Mouse (Mus musculus) neural tube, embryonic 15.5 days (tissue): ENCODE data around the gene Naa20. TPM values are rescaled to one million over a fixed set of nuclear protein-coding genes. Genes with fewer than 3 reads are reported as not detected.
A peak's percentile ranks its signal among the peaks of the same experiment; 100 is the strongest.

Experiments
- ATAC-seq: fragments of 200-750 bp; cut with Nextera tagmentation; 2 replicates; pipeline ENCODE4 v1.8.0; 2017; ENCODE audit warnings: mild to moderate bottlenecking, moderate TSS enrichment, moderate library complexity; ENCODE audit not compliant: low FRiP score
- H3K27ac ChIP-seq: fragments of 300-500 bp; sonication (generic); replicated peaks from 2 replicates; pipeline ENCODE4 v1.5.1; 2015; ENCODE audit warnings: mild to moderate bottlenecking, inconsistent platforms
- H3K27me3 ChIP-seq: fragments of 300-500 bp; sonication (generic); replicated peaks from 2 replicates; pipeline ENCODE4 v1.6.1; 2015; ENCODE audit warnings: inconsistent platforms
- H3K36me3 ChIP-seq: fragments of 300-500 bp; sonication (generic); 2 replicates; pipeline ENCODE4 v1.6.1; 2015; ENCODE audit warnings: inconsistent platforms
- H3K4me1 ChIP-seq: fragments of 300-500 bp; sonication (generic); 2 replicates; pipeline ENCODE4 v1.6.1; 2015; ENCODE audit warnings: inconsistent platforms
- H3K4me2 ChIP-seq: fragments of 300-500 bp; sonication (generic); 2 replicates; pipeline ENCODE4 v1.6.1; 2015; ENCODE audit warnings: inconsistent platforms, mild to moderate bottlenecking, moderate library complexity
- H3K4me3 ChIP-seq: fragments of 300-500 bp; sonication (generic); replicated peaks from 2 replicates; pipeline ENCODE4 v1.5.1; 2015; ENCODE audit warnings: mild to moderate bottlenecking, inconsistent platforms
- H3K9ac ChIP-seq: fragments of 300-500 bp; sonication (generic); replicated peaks from 2 replicates; pipeline ENCODE4 v1.6.1; 2015; ENCODE audit warnings: mild to moderate bottlenecking, inconsistent platforms
- H3K9me3 ChIP-seq: fragments of 300-500 bp; sonication (generic); replicated peaks from 2 replicates; pipeline ENCODE4 v1.6.1; 2016; ENCODE audit warnings: inconsistent platforms
- WGBS: fragments of 180-500 bp; shearing (Covaris S2); methylation state at CpG from one replicate; pipeline ENCODE4 v1.1.7; 2015; ENCODE audit warnings: mixed read lengths; 5-methylcytosine and 5-hydroxymethylcytosine counted together
- polyA plus RNA-seq: library from polyadenylated mRNA; unstranded; fragments of >200 nt; fragmentation: Nextera tagmentation; extraction: Ambion mirVana; gene quantifications from 2 replicates; pipeline ENCODE4 v1.2.1, GENCODE M21; 2015

Naa20 gene
- polyA plus RNA-seq, 1 experiment from 2014 or later, result 130 TPM

GRCm38 (mm10) chr2:145920941-145921650, 19.2 kb downstream of the Naa20 start:
- H3K9me3 ChIP-seq, result no peaks in the 10 kb centered on the region
- H3K4me3 ChIP-seq, result no peak overlapping the region
- H3K4me1 ChIP-seq, result no peaks in the 10 kb centered on the region
- 95% methylated on average over 8 of the region's 8 CpGs for WGBS
- H3K27me3 ChIP-seq, result no peaks in the 10 kb centered on the region
- H3K4me2 ChIP-seq, result no peak overlapping the region
- no peak overlapping the region for H3K9ac ChIP-seq
- no peak overlapping the region for H3K27ac ChIP-seq
- peaks cover 76% of the 10 kb centered on the region for H3K36me3 ChIP-seq
- ATAC-seq, result no peak

GRCm38 (mm10) chr2:145934339-145935231, 32.7 kb downstream of the Naa20 start, which contains the start of the genes Cfap61 and Crnkl1:
TSS of gene Cfap61 (plus strand) at chr2:145934784.
TSS of gene Crnkl1 (minus strand) at chr2:145935014.
- H3K27me3 ChIP-seq, result no peaks in the 10 kb centered on the region
- no peak within 1 kb of the TSS for H3K27ac ChIP-seq
- no peaks in the 10 kb centered on the region for H3K9me3 ChIP-seq
- H3K4me2 ChIP-seq, result peak within 1 kb of the TSS; percentile 81
- peaks cover 28% of the 10 kb centered on the region for H3K36me3 ChIP-seq
- WGBS, result under 1% methylated on average over 61 of the region's 61 CpGs
- peak within 1 kb of the TSS; percentile 78 for H3K4me3 ChIP-seq
- ATAC-seq, result peak; percentile 99
- peaks cover 9% of the 10 kb centered on the region for H3K4me1 ChIP-seq
- H3K9ac ChIP-seq, result peak within 1 kb of the TSS; percentile 59

GRCm38 (mm10) chr2:145936975-145937374, 35.1 kb downstream of the Naa20 start:
- Histone ChIP-seq H3K36me3 (peaks cover 8% of the 10 kb centered on the region), H3K4me3 (no peak overlapping the region), H3K27ac (no peak overlapping the region), H3K9me3 (no peaks in the 10 kb centered on the region), H3K9ac (no peak overlapping the region), H3K27me3 (no peaks in the 10 kb centered on the region), H3K4me2 (no peak overlapping the region), H3K4me1 (peaks cover 9% of the 10 kb centered on the region)
- no peak for ATAC-seq
- 83% methylated on average over 8 of the region's 8 CpGs for WGBS

- no peaks in the 10 kb centered on the region for H3K36me3 ChIP-seq
- H3K9me3 ChIP-seq, result no peaks in the 10 kb centered on the region
- no peak overlapping the region for H3K9ac ChIP-seq
- no peaks in the 10 kb centered on the region for H3K27me3 ChIP-seq
- H3K27ac ChIP-seq, result no peak overlapping the region
- H3K4me3 ChIP-seq, result no peak overlapping the region
- no peaks in the 10 kb centered on the region for H3K4me1 ChIP-seq
- no peak for ATAC-seq
- WGBS, result 76% methylated on average over 3 of the region's 3 CpGs
- no peak overlapping the region for H3K4me2 ChIP-seq
Observed at GRCm38 (mm10) chr2:145941403-145941802, 39.5 kb downstream of the Naa20 start.

GRCm38 (mm10) chr2:145944286-145944685, 42.4 kb downstream of the Naa20 start:
- Histone ChIP-seq H3K9me3 (no peaks in the 10 kb centered on the region), H3K27ac (no peak overlapping the region), H3K4me3 (no peak overlapping the region), H3K27me3 (no peaks in the 10 kb centered on the region), H3K4me1 (peaks cover 8% of the 10 kb centered on the region; the same call in 1 of the 2 replicates), H3K4me2 (no peak overlapping the region), H3K9ac (no peak overlapping the region), H3K36me3 (no peaks in the 10 kb centered on the region)
- ATAC-seq, result no peak
- WGBS, result 61% methylated on average over 3 of the region's 3 CpGs

- 70% methylated on average over 7 of the region's 7 CpGs for WGBS
- no peak for ATAC-seq
Observed at GRCm38 (mm10) chr2:145948402-145948954, 46.6 kb downstream of the Naa20 start.

GRCm38 (mm10) chr2:145949475-145950068, 47.7 kb downstream of the Naa20 start:
- H3K27me3 ChIP-seq, result no peaks in the 10 kb centered on the region
- peak; percentile 43; the same call in 1 of the 2 replicates for ATAC-seq
- H3K4me2 ChIP-seq, result peak overlapping the region; percentile 17; the same call in 1 of the 2 replicates
- H3K4me1 ChIP-seq, result peaks cover 19% of the 10 kb centered on the region; the same call in 1 of the 2 replicates
- H3K9ac ChIP-seq, result no peak overlapping the region
- no peaks in the 10 kb centered on the region for H3K36me3 ChIP-seq
- H3K9me3 ChIP-seq, result no peaks in the 10 kb centered on the region
- WGBS, result 11% methylated on average over 11 of the region's 11 CpGs
- peak overlapping the region; percentile 48; the same call in 1 of the 2 replicates for H3K27ac ChIP-seq
- no peak overlapping the region for H3K4me3 ChIP-seq

More at GRCm38 (mm10) chr2:145948402-145948954, 46.6 kb downstream of the Naa20 start:
- Histone ChIP-seq H3K36me3 (no peaks in the 10 kb centered on the region), H3K4me1 (peaks cover 19% of the 10 kb centered on the region; the same call in 1 of the 2 replicates), H3K27me3 (no peaks in the 10 kb centered on the region), H3K27ac (no peak overlapping the region; the same call in 1 of the 2 replicates), H3K9me3 (no peaks in the 10 kb centered on the region), H3K4me2 (no peak overlapping the region), H3K9ac (no peak overlapping the region), H3K4me3 (no peak overlapping the region)

- H3K9ac ChIP-seq, result no peak overlapping the region
- H3K27me3 ChIP-seq, result no peaks in the 10 kb centered on the region
- no peak overlapping the region for H3K27ac ChIP-seq
- H3K9me3 ChIP-seq, result no peaks in the 10 kb centered on the region
- 18% methylated on average over 10 of the region's 10 CpGs for WGBS
- no peak for ATAC-seq
- no peak overlapping the region for H3K4me3 ChIP-seq
- peaks cover 19% of the 10 kb centered on the region; the same call in 1 of the 2 replicates for H3K4me1 ChIP-seq
- no peaks in the 10 kb centered on the region for H3K36me3 ChIP-seq
- no peak overlapping the region for H3K4me2 ChIP-seq
Observed at GRCm38 (mm10) chr2:145950239-145950638, 48.3 kb downstream of the Naa20 start.

GRCm38 (mm10) chr2:145952726-145953125, 50.8 kb downstream of the Naa20 start:
- H3K4me1 ChIP-seq, result peaks cover 19% of the 10 kb centered on the region; the same call in 1 of the 2 replicates
- WGBS, result 53% methylated on average over 5 of the region's 5 CpGs
- no peak overlapping the region for H3K4me3 ChIP-seq
- ATAC-seq, result no peak
- H3K4me2 ChIP-seq, result no peak overlapping the region
- H3K27ac ChIP-seq, result no peak overlapping the region
- H3K9ac ChIP-seq, result no peak overlapping the region
- no peaks in the 10 kb centered on the region for H3K36me3 ChIP-seq
- H3K9me3 ChIP-seq, result no peaks in the 10 kb centered on the region
- H3K27me3 ChIP-seq, result no peaks in the 10 kb centered on the region

- H3K4me2 ChIP-seq, result no peak overlapping the region
- no peaks in the 10 kb centered on the region for H3K9me3 ChIP-seq
- H3K27me3 ChIP-seq, result no peaks in the 10 kb centered on the region
- H3K4me1 ChIP-seq, result no peaks in the 10 kb centered on the region
- H3K36me3 ChIP-seq, result no peaks in the 10 kb centered on the region
- no peak overlapping the region for H3K4me3 ChIP-seq
- no peak overlapping the region for H3K27ac ChIP-seq
- 33% methylated on average over 10 of the region's 10 CpGs for WGBS
- ATAC-seq, result no peak
- no peak overlapping the region for H3K9ac ChIP-seq
Observed at GRCm38 (mm10) chr2:145955844-145956243, 53.9 kb downstream of the Naa20 start.

GRCm38 (mm10) chr2:145956318-145956717, 54.4 kb downstream of the Naa20 start:
- H3K36me3 ChIP-seq, result no peaks in the 10 kb centered on the region
- no peaks in the 10 kb centered on the region for H3K27me3 ChIP-seq
- no peaks in the 10 kb centered on the region for H3K4me1 ChIP-seq
- no peak for ATAC-seq
- H3K4me3 ChIP-seq, result no peak overlapping the region
- H3K4me2 ChIP-seq, result no peak overlapping the region
- no peaks in the 10 kb centered on the region for H3K9me3 ChIP-seq
- 42% methylated on average over 5 of the region's 5 CpGs for WGBS
- no peak overlapping the region for H3K9ac ChIP-seq
- no peak overlapping the region for H3K27ac ChIP-seq
